Mouse (Mus musculus): ENCODE measurements around the gene Gm10577.

Gm10577 gene

DNA sequence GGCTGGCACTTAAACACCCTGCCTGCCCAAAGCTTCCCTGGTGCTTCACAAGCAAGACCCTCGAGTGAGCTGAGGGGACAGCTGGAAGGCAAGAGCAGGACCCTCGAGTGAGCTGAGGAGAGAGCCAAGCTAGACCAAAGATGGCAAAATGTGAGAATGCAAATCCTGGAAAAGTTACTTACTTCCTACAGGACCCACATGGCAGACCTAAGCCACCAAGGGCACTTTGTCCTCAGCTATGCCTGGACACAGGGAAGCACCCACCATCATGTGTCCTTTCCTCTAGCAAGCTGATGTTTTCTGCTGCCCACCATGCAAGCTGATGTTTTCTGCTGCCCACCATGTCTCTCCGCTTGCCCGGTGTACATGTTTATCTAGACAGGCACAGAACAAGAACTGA is at the start of gene Gm10577:
TSS of gene Gm10577 (minus strand) at position 101 of the 400 bp plus-strand sequence.
- DNase-seq, result no peak

DNA sequence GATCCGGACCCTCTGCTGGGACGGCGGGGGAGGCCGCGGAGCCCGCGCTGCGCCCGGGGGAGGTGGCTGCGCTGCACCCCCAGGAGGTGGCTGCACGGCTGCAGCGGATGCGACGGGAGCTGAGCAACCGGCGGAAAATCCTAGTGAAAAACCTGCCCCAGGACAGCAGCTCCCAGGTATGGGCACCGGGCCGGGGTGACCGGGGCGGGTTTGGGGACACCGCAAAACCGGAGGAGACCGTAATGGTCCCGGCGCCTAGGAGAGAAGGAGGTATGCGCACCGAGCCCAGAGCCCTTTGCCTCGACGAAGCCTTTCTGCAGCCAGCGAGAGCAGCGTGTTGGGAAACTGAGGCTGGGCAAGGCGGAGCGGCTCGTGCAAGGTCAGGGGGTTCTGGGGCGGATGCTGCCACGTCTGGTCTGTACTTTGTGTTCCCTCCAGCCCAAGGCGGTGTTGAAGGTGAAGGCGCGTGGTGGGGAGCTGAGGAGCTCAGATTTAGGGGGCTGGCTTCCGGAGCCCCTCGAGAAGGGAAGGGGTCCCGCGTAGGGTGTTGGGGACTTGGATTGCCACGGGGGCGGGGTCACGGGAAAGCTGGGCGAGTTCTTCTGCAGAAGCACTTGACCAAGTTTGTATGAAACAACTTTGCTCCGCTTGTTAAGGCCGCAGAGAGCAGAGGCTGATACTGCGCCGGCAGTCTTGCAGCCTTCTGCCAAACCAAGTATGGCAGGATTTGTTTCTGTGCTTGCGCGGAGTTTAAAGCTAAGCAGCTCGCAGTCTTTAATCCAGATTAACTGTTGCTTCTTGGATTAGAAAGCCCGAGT is 48.9 kb upstream of the Gm10577 start:
- DNase-seq, result peak; percentile 7

DNA sequence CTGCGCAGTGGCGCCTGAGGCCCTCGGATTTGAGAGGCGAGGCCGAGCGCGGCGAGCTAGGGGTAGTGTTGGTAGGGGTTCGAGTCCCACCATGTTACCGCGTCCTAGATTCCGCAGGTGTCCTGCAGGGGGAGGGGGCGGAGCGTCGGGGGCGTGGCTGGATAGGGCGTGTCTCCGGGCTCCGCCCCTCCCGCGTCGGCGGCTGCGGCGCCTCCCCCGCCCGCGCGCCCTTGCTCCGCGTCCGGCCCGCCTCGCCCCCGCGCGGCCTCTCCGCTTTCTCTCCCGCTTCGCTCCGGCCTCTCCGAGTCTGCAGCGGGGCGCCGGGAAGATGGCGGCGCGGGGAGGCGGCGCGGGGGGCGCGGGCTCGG is 48.3 kb upstream of the Gm10577 start, which contains the start of gene Raver2:
TSS of gene Raver2 (plus strand) at position 198 of the 368 bp plus-strand sequence.
- peak; percentile 32 for DNase-seq

DNA sequence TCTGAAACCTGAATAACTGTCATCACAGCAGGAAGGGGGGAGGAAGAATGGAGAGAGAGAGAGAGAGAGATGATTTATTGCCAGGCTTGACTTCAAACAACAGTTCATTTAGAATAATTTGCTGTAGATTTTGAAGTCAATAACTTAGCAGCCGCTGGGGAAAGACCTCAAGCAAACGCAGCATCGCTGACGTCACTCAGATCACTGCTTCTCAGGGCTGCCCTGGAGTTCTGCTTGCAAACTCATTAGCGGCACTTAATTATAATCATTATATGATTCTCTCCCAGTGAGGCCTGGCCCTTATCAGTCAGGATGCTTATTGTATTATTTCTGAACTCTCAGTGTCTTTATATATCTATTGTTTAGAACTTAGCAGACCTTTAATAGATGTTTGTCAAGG is 45.9 kb upstream of the Gm10577 start:
- no peak for DNase-seq

DNA sequence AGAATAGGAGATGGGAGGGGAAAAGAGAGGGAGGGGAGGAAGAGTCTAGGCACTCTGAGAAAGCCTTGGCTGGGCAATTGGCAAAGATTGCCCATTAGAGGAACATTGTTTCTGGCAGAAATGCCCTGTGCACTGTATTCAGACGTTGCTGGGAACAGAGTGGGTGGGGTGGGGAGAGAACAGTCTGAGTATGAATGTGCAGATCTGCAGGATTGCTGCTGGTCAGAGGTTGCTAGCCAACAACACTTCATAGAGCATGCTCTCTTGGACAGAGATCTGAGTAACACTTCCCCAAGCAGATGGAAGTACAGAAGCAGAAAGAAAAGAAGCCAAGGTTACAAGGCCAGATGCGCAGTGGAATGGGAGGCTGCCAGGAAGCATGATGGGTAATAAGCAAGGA is 41.6 kb upstream of the Gm10577 start:
- no peak for DNase-seq

DNA sequence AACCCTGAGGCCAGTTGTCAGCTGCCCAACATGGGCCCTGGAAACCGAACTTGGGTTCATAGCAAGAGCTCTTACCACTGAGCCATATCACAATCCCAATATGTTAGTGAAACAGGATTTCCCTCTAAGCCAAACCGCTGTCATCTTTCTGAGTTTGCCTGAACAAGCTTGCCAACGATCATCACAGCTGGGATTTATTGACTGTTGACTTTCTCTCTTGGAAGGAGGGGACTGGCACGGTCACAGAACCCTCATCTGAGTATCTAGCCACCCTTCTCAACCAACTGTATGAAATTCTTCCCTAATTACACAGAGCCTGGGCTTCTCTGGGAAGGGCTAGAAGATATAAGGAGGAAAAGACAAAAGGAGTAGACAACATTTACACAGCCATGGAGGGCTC is 26.1 kb upstream of the Gm10577 start:
- no peak for DNase-seq

DNA sequence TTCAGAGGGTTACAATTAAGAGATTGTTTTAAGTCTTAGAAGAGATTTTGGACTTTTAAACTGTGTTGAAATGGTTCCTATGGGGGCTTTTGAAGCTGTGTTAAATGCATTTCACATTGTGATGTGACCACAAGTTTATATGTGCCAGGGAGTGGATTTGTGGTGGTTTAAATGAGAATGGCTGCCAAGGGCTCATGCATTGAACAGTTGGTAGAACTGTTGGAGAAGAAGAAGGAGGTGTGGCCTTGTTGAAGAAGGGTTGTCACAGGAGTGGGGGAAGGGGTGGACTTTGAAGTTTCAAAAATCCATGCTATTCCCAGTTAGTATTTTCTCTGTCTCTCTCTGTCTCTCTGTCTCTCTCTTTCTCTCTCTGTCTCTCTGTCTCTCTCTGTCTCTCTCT is 23.7 kb upstream of the Gm10577 start:
- DNase-seq, result no peak

DNA sequence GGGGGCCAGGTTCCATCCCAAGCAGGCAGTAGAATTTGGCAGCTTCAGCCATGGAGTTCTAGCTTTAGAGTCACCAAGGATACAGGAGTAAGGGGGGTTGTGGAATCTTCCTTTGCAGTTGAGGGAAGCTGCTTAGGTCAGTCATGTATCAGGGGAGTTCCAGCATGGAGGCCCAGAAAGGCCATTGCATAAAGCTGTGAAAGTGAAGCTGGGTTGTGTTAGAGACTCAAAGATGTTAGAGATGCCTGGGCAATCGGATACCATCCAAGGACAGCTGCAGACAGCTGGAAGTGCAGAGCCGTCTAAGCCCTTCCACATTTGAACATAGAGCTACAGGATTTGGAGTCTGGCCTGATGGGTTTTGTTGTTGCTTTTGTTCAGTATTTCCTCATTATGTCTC is 23.2 kb upstream of the Gm10577 start:
- no peak for DNase-seq

DNA sequence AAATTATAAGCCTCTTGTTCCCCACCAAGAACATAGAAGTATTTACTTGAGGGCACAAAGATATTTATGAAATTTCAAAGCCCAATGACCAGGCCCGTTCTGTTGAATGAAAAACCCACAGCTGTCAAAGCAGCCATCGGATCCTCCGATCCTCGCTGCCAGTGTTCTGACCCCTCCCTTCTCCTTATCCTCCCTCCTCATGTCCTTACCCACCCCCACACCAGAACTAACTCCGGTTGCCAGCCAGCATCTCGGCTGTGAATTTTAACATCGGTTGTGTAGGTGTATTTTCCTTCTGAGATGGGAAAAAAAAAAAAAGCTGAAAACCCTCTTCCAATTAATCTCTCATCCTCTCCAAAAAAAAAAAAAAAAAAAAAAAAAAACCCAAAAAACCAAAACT is 16.7 kb upstream of the Gm10577 start:
- no peak for DNase-seq

DNA sequence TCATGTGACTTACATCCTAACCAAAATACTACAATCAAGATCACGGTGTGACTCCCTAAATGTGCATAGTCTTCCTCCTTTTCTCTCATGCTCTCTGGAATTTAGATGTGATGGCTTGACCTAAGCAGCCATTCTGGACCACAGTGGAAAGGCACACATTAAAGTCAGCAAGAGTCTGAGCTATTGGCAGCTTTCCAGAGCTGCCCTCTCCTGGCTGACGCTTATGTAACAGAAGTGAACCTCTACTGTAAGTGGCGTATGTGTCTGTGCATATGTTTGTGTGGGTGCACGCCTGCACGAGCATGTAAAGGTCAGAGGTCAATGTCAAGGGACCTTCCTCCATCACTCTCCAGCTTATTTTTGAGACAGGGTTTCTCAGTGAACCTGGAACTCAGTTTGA is 14.6 kb upstream of the Gm10577 start:
- no peak for DNase-seq

DNA sequence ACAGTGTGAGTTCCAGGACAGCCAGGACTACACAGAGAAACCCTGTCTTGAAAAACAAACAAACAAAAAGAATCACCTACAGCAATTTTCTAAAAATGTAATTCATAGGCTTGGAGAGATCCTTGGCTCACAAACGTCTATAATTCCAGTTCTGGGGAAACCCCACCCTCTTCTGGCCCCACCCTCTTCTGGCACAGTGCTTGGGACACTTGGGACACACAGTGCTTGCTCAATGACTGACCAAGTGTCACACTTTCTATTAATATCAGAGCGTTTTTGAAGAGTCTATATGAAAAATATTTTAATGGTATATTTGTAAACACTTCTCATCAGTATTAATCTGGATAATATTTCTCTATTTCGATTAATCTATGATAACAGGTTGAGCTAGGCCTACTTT is 12.6 kb upstream of the Gm10577 start:
- no peak for DNase-seq

DNA sequence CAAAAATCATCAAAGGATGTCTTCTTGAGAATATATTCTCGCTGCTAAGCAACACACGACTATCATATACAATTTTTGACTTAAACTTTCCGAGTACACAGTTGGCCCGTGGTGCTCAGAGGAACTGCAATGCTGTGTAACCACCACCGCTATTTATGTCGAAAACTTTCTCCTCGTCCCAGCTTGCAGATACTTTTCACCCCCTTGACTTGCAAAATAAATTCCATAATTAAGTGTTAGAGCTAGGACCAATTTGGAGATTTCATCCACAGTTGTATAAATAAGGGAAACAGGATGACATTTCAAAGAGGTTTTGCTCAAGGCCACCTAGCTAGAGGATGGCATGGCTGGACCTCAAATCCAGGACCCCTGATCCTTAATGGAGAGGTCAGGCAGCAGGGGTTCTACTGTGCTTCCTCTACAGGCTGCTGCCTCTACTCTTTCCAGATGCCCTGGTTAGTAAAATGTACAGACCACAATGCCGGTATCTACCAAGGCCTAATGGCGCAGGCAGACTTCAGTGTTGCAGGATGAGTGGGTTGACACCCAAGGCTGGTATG is 7.4 kb upstream of the Gm10577 start:
- no peak for DNase-seq

DNA sequence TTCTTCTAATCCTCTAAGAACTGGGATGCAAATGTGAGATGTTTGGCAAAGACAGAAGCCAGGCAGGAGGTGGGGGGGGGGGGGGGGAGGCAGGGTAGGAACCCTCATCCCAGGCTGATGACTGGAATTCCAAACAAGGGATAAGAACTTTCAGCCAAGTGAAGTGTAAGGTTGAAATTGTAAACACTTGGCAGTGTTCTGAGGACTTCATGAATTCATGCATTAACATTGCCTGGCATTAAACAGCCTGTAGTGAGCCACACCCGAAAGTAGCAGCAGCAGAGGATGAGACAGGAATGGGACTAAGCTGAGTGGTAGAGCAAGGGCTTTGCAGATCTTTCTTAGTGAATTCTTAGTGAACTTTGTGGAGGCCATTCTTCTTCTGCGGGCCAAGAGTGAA is 6.5 kb upstream of the Gm10577 start:
- DNase-seq, result no peak

DNA sequence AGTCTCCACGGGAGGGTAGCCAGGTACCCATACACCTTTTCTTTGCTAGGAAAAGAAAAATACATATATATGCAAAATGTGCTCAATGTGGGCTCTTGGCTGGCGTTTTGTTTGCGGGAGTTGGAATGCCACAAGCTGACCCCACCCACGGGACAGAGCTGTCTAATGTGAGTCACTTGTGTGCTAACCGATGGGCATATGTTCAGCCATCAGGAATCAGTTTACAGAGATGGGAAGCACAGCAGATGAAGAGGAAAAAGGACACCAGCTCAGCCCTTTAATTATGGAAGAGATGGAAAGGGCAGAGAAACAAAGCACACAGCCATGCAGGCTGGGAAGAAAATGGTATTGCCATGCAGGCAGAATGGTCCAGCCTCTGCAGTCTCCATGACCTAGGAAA is 6.1 kb upstream of the Gm10577 start:
- DNase-seq, result no peak

DNA sequence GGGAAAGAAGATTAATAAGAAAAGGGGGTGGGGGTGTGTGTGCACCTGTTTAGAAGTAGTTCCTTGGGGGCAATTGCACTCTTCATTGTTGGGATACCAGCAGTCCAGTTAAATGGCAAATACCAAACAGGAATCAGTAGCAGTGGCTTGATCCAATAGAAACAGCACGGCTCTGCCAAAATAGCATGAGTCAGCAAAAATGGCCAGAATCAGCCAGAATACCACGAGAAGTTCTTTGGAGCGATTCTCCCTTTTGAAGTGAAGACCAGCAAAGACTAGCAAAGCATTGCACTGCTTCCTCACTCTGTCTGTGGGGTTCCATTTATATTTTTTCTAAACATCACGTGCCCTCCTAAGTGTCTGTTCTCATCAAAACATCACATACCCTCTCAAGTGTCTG is 2.7 kb downstream of the Gm10577 start:
- no peak for DNase-seq

DNA sequence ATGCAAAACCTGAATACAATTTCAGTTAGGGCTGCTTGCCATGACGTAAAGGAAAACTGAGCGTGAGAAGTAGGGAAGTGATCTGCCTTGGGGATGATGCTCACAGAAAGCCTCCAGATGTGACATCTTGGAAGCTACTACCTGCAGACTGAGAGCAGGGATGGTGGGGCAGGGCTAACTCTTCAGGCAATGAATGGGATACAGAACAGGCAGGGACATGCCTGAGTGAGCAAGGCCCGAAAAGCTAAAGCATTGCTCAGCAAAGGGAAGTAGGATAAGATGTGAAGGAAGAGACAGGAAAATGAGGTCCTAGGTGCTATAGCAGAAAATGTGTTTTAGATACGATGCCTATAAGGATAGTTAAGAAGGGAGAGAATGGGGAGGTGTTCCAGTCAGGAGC is 11.4 kb downstream of the Gm10577 start:
- DNase-seq, result no peak

DNA sequence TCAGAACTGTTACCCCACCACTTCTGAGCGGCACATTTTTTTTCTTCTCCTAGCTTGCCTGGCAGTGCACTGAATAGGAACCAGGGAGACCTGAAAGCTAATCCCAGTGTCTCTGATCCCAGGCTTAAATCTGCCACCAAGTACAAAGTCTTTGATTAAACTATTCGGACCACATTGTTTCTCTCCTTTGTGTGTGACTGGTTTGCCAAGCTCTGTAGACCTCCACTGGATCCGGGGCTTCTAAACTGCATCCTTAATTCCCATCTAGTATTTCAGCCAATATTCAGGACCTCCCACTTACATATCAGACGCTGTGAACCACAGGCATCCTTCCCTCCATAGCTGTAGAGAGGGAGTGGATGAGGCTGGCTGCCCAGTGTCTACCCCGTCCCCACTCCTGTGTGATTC is 12.1 kb downstream of the Gm10577 start:
- DNase-seq, result no peak

DNA sequence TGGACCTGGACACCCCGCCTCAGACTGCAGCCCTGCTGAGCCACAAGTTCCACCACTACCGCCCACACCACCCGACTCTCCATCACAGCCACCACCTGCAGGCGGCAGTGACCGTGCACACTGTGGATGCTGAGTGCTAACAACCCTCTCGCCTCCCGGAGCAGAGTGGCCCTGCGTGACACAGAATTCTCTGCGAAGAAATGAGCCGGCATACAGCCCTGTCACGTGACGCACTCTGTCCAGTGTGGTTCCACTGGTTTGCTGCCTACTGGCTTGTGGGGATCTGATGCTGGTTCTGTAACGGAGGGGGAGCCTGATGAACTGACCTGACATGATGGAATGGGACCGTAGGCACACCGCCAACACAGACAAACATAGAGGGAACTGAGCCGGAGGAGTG is 17.5 kb downstream of the Gm10577 start:
- DNase-seq, result no peak

DNA sequence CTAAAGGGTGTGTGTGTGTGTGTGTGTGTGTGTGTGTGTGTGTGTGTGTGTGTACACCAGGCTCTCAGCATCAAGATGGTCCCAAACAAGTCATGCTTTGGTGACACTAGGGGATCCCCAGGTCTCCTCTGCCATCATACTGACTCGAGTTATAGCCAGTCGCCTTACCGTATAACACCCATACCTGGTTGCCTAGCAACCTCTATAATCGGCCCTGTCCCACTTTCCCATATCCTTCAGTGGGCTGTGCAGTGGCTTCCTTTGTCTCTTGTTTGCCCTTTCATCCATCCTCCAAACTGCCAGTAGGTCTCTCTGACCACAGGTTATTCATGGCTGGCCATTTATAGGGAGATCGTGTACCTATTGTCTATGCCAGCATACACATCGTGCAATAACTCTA is 19.4 kb downstream of the Gm10577 start:
- no peak for DNase-seq

DNA sequence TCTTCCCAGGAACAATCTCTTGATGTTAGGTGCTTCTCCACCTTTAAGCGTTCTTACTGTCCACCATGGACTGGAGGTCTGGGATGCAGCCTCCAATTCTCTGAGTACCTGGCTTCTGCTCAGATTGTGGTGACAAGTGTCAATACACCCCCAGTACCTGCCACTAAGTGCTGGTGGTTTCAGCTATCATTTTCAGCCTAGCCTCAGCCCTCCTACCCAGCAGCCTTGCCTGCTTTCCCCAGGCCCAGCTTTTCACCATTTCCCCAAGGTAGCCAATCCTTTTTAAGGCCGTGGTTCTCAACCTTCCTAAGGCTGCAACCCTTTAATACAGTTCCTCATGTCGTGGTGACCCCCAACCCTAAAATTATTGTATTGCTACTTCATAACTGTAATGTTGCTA is 19.9 kb downstream of the Gm10577 start:
- no peak for DNase-seq

DNA sequence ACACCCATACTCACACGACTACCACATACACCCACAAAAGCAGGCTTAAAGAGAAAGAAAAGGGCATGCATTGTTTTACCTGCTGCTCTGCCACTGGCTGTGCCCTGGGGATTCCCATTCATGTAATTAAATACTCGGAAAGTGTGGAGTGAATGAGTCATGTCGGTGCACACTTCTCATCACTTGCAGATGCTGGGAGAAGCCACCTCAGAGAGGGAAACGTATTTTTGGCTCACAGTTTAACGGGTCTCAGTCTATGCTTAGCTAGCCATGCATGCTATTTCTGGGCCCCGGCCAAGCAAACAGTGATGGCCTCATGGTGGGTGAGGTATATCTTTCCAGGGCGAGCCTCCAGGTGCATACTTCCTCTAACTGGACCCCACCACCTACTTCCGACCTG is 21.6 kb downstream of the Gm10577 start:
- DNase-seq, result no peak

DNA sequence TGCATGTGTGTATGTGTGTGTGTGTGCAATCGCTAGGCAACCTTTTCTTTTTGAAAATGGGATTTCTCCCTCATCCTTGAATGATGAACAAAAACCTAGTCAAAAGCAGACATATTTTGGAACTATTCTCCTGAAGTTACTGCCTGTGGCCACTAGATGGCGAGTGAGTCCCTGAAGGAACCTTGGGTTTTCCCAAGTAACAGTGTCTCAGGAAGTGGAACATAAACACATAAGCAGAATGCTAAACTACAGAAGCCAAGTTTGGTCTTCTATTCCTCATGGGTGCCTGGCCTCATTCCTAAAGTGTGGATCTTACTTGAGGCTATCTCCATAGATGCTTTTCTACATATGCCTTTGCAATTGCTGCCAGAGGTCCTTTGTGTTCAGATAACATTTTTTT is 22.4 kb downstream of the Gm10577 start:
- DNase-seq, result peak; percentile 26

DNA sequence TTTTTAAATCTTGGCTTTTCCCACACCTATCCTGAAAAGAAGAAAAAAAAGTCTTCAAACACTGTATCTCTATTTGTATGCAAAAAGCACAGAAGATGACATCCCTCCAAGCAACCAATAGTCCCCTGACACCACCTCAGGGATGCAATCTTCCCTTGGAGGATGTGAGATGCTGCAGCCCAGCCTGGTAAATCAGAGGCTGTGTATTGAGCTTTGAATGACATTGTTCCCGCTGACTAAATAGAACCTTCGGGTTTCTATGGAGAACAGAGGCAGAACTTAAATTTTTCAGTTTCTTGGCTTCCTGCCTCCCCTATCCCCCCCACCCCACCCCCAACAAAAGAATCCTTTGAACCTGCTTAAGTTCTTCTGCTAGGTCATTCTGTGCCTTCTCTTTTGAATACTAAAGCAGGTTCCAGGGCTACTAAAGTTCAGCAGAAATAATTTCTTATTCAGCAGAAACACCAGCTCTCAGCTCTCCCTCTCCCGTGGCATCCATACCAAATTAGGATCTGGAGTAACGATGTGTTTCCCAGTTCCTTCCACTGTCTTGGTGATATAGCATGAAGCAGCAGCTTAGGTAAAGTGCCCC is 24.3 kb downstream of the Gm10577 start:
- DNase-seq, result no peak

DNA sequence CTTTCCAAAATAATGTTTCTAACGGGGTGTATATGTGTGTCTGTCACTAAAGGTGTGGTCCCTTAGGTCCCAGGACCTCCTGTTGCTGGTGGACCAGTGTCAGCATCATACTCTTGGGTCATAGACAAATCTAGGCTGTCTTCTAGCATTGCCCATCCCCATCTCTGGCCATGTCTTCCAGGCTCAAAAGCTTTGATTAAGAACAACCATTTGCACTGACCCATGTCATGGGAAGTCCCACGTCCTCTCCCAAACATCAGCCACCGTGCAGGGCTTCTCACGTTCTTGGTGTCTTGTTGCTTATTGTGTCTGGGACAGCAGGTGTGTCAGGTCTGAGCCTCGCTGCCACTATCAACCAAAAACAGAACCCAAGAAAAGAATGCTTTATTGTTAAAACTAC is 24.9 kb downstream of the Gm10577 start:
- DNase-seq, result no peak

All from cerebellum, adult 9-11 months (tissue).